Mouse (Mus musculus) lung, embryonic 15.5 days (tissue): ENCODE data around the gene Zbtb18. TPM values are rescaled to one million over a fixed set of nuclear protein-coding genes. Genes with fewer than 3 reads are reported as not detected.

Experiments
- ATAC-seq: fragments of 200-750 bp; cut with Nextera tagmentation; 2 replicates; pipeline ENCODE4 v1.8.0; 2017; ENCODE audit warnings: moderate number of reproducible peaks, borderline replicate concordance; ENCODE audit not compliant: low FRiP score, low TSS enrichment; ENCODE audit errors: extremely low read depth
- H3K27ac ChIP-seq: fragments of 300-500 bp; sonication (generic); 2 replicates; pipeline ENCODE4 v1.5.1; 2015; ENCODE audit warnings: moderate library complexity, mild to moderate bottlenecking, inconsistent platforms
- H3K27me3 ChIP-seq: fragments of 300-500 bp; sonication (generic); 2 replicates; pipeline ENCODE4 v1.6.1; 2015; ENCODE audit warnings: inconsistent platforms
- H3K36me3 ChIP-seq: fragments of 300-500 bp; sonication (generic); 2 replicates; pipeline ENCODE4 v1.6.1; 2015; ENCODE audit warnings: inconsistent platforms
- H3K4me1 ChIP-seq: fragments of 300-500 bp; sonication (generic); 2 replicates; pipeline ENCODE4 v1.6.1; 2015; ENCODE audit warnings: inconsistent platforms
- H3K4me2 ChIP-seq: fragments of 300-500 bp; sonication (generic); 2 replicates; pipeline ENCODE4 v1.6.1; 2015; ENCODE audit warnings: inconsistent platforms, mild to moderate bottlenecking, moderate library complexity
- H3K4me3 ChIP-seq: fragments of 300-500 bp; sonication (generic); 2 replicates; pipeline ENCODE4 v1.5.1; 2015; ENCODE audit warnings: mild to moderate bottlenecking, inconsistent platforms
- H3K9ac ChIP-seq: fragments of 300-500 bp; sonication (generic); 2 replicates; pipeline ENCODE4 v1.6.1; 2015; ENCODE audit warnings: inconsistent platforms
- H3K9me3 ChIP-seq: fragments of 300-500 bp; sonication (generic); 2 replicates; pipeline ENCODE4 v1.6.1; 2016; ENCODE audit warnings: inconsistent platforms
- whole genome bisulfite sequencing: fragments of 180-500 bp; shearing (Covaris S2); methylation state at CpG from one replicate; pipeline ENCODE4 v1.1.7; 2015; 5-methylcytosine and 5-hydroxymethylcytosine counted together
- polyA plus RNA-seq: library from polyadenylated mRNA; unstranded; fragments of >200 nt; fragmentation: Nextera tagmentation; extraction: Ambion mirVana; gene quantifications from 2 replicates; pipeline ENCODE4 v1.2.1, GENCODE M21; 2015

Gene Zbtb18
- polyA plus RNA-seq, 1 experiment from 2014 or later: 1.8 TPM

DNA sequence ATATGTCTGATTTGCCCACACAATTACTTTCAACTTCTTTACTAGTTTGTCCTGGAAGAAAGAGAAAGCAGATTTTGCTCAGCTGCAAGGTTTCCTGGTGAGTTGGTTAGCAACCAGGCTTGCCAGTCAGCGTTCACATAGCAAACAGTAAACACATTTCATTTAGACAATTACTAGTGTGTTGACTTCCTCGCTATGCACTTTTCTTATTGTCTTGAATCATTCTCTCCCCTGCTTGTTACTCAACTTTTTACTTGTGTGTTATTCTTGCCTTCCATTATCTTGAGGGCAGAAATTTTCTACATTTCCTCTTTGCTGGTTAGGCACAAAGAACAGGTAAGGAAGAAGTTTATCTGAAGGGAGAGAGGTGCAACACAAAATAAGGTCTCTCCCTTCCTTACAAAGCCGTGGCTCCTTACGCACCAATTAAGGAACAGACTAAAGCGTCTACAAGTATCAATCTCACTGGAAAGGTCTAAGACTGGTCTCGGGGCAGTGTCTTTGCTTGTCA, 1.1 kb upstream of the Zbtb18 start:
- Histone ChIP-seq H3K4me1 (peaks cover 27% of the 10 kb centered on the region), H3K9me3 (no peaks in the 10 kb centered on the region), H3K4me2 (peak overlapping the region; percentile 89), H3K9ac (peak overlapping the region; percentile 72), H3K4me3 (peak overlapping the region; percentile 90), H3K36me3 (no peaks in the 10 kb centered on the region), H3K27ac (peak overlapping the region; percentile 99), H3K27me3 (no peaks in the 10 kb centered on the region)
- no peak for ATAC-seq
- WGBS: 2% methylated on average over 6 of the region's 6 CpGs

- peak overlapping the region; percentile 89 for H3K4me2 ChIP-seq
- peak; percentile 100 for ATAC-seq
- peak overlapping the region; percentile 99 for H3K27ac ChIP-seq
- 0% methylated on average over 78 of the region's 87 CpGs for WGBS
- peak overlapping the region; percentile 72 for H3K9ac ChIP-seq
- H3K9me3 ChIP-seq: no peaks in the 10 kb centered on the region
- peaks cover 31% of the 10 kb centered on the region for H3K4me1 ChIP-seq
- H3K36me3 ChIP-seq: no peaks in the 10 kb centered on the region
- no peaks in the 10 kb centered on the region for H3K27me3 ChIP-seq
- H3K4me3 ChIP-seq: peak overlapping the region; percentile 90
These were observed 507 bp upstream of the Zbtb18 start for GRCm38 (mm10) chr1:177441492-177442195.

DNA sequence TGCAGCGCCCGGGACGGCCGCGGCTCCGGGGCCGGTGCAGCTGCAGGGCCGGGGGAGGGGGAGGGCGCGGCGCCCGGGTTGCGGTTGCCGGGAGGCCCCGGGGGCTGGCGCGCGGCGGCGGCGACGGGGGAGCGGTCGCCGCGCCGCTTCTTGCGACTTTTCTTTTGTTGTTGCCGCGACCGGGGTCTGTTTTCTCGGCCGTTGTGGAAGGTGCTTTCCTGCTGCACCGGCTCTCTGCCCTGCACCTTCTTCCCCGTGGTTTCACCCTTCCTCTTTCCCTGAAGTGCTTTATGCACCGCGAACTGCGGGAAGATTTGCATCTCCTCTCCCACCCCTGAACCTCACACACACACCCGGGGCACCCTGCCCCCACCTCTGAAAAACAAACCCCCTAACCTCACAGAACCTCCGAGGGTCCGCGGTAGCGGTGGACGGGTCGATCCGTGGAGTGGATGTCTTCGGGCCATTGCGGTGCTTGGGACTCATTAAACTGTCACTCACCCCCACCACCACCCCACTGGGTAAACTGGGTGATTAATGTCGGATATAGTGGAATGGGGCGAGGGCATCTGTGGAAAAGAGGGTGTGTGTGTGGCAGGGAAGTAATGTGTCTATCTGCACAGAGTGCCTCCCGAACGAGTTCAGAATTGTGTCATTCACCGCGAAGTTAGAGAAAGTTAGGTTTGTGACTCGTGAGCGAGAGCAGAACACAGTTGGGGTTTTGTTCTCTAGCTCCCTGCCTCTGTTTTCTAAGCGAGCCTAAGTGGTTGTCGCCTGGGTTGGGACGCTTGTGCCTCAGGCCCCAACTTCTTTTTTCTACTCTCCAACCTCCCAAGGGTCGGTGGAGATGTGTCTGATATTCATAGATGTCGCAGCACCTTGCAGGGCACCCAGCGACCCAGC, 921 bp downstream of the Zbtb18 start:
- H3K4me3 ChIP-seq: peak overlapping the region; percentile 90
- H3K36me3 ChIP-seq: peaks cover 11% of the 10 kb centered on the region
- no peak for ATAC-seq
- peak overlapping the region; percentile 88 for H3K27ac ChIP-seq
- H3K9ac ChIP-seq: peak overlapping the region; percentile 73
- peak overlapping the region; percentile 84 for H3K4me2 ChIP-seq
- peaks cover 38% of the 10 kb centered on the region for H3K4me1 ChIP-seq
- H3K27me3 ChIP-seq: no peaks in the 10 kb centered on the region
- no peaks in the 10 kb centered on the region for H3K9me3 ChIP-seq
- under 1% methylated on average over 37 of the region's 62 CpGs for WGBS

DNA sequence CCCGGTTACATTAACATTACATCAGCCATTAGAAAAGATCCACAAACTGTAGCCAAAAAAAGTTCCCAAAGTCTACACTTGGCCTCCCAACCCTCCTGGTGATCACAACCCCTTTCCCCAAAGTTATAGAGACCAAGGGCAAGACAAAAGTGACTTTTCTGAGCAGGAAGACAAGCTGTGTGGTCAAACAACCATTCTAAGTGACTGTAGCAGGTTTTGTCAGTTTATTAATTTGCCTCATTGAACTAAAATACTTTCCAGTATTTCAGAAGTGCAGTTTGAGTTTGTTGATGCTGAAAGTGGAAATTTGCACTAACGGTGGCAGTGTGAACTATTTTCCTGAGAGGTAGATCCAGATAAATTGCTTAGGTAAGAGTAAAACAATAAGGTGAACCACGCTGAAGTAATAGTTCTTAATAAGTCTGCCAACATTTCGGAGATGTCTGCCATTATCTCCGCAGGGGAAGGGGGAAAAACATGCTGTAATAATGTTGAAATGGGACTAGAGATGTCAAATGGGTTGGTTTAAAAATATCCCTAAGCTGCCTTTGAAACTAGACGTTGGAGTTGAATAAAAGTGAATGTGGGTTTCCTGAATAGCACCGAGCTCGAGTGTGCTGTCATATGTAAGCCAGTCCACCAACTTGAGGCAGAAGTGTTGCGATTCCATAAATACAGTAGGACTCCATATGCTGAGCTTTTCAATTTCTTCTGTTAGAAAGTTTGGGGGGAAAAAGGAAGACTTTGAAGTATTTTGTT, 1.8 kb downstream of the Zbtb18 start:
- H3K36me3 ChIP-seq: peaks cover 17% of the 10 kb centered on the region
- ATAC-seq: no peak
- peak overlapping the region; percentile 90 for H3K4me3 ChIP-seq
- H3K4me2 ChIP-seq: peak overlapping the region; percentile 84
- H3K27me3 ChIP-seq: no peaks in the 10 kb centered on the region
- H3K4me1 ChIP-seq: peaks cover 38% of the 10 kb centered on the region
- peak overlapping the region; percentile 73; the same call in 1 of the 2 replicates for H3K9ac ChIP-seq
- no peaks in the 10 kb centered on the region for H3K9me3 ChIP-seq
- 23% methylated on average over 9 of the region's 9 CpGs for WGBS
- H3K27ac ChIP-seq: no peak overlapping the region; the same call in 1 of the 2 replicates

DNA sequence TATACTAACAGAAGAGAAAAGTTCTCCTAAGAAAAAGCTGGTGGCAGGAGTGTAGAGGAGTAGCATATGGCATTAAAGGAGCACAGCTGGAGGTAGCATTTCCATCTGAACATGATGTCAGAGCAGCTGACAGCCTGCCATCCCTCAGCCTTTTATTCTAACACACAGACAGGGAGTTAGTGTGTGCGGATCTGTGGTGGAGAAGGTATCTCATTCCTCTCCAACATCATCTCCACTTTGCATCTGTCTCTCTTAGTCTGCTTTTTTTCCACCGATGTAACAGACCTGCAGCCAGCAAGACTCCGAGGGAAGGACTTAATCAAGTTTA, 2.3 kb downstream of the Zbtb18 start:
- H3K4me1 ChIP-seq: peaks cover 38% of the 10 kb centered on the region
- peak overlapping the region; percentile 84 for H3K4me2 ChIP-seq
- ATAC-seq: no peak
- H3K9ac ChIP-seq: no peak overlapping the region
- H3K9me3 ChIP-seq: no peaks in the 10 kb centered on the region
- peak overlapping the region; percentile 90; the same call in 1 of the 2 replicates for H3K4me3 ChIP-seq
- H3K36me3 ChIP-seq: peaks cover 18% of the 10 kb centered on the region
- WGBS: 35% methylated on average over 3 of the region's 3 CpGs
- H3K27ac ChIP-seq: no peak overlapping the region
- H3K27me3 ChIP-seq: no peaks in the 10 kb centered on the region

DNA sequence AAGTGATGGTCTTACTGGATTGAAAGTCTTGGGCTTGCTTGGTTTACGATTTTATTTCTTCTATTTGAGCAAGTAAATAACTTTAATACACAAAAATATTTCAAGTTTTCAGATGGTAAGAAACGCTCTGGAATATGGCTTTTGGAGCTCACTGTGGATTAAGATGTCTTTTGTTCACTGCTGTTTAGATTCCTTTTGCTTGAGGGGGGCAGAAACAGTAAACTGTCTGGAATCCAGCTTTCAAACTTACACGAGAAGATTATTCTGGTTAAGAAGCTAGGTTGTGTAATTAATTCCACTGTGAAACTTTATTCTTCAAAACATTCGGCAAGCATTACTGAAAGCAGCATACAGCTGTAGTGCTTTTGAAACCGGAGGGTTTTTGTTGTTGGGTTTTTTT, 2.8 kb downstream of the Zbtb18 start:
- no peaks in the 10 kb centered on the region for H3K9me3 ChIP-seq
- WGBS: 45% methylated on average over 5 of the region's 5 CpGs
- no peak overlapping the region for H3K4me2 ChIP-seq
- no peak overlapping the region for H3K9ac ChIP-seq
- H3K27ac ChIP-seq: no peak overlapping the region
- H3K36me3 ChIP-seq: peaks cover 18% of the 10 kb centered on the region
- no peak overlapping the region for H3K4me3 ChIP-seq
- no peak for ATAC-seq
- peaks cover 38% of the 10 kb centered on the region for H3K4me1 ChIP-seq
- no peaks in the 10 kb centered on the region for H3K27me3 ChIP-seq

- Histone ChIP-seq H3K4me1 (peaks cover 38% of the 10 kb centered on the region), H3K27me3 (no peaks in the 10 kb centered on the region), H3K9ac (no peak overlapping the region), H3K27ac (no peak overlapping the region), H3K4me2 (no peak overlapping the region), H3K36me3 (peaks cover 18% of the 10 kb centered on the region), H3K4me3 (no peak overlapping the region), H3K9me3 (no peaks in the 10 kb centered on the region)
- no peak for ATAC-seq
- 54% methylated on average over 7 of the region's 7 CpGs for WGBS
These were observed 3.4 kb downstream of the Zbtb18 start for GRCm38 (mm10) chr1:177445461-177446130.

GRCm38 (mm10) chr1:177447086-177447485, 4.9 kb downstream of the Zbtb18 start:
- ATAC-seq: no peak
- no peak overlapping the region for H3K4me2 ChIP-seq
- H3K9me3 ChIP-seq: no peaks in the 10 kb centered on the region
- no peak overlapping the region for H3K9ac ChIP-seq
- H3K27ac ChIP-seq: no peak overlapping the region
- H3K4me3 ChIP-seq: no peak overlapping the region
- H3K27me3 ChIP-seq: no peaks in the 10 kb centered on the region
- H3K36me3 ChIP-seq: peaks cover 18% of the 10 kb centered on the region
- H3K4me1 ChIP-seq: peaks cover 32% of the 10 kb centered on the region
- 47% methylated on average over 9 of the region's 9 CpGs for WGBS

DNA sequence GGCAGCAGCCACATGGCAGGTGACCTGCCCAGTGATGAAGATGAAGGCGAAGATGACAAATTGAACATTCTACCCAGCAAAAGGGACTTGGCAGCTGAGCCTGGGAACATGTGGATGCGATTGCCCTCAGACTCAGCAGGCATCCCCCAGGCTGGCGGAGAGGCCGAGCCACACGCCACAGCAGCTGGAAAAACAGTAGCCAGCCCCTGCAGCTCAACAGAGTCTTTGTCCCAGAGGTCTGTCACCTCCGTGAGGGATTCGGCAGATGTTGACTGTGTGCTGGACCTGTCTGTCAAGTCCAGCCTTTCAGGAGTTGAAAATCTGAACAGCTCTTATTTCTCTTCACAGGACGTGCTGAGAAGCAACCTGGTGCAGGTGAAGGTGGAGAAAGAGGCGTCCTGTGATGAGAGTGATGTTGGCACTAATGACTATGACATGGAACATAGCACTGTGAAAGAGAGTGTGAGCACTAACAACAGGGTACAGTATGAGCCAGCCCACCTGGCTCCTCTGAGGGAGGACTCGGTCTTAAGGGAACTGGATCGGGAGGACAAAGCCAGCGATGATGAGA, 5.5 kb downstream of the Zbtb18 start:
- no peak for ATAC-seq
- Histone ChIP-seq H3K36me3 (peaks cover 18% of the 10 kb centered on the region), H3K4me1 (peaks cover 32% of the 10 kb centered on the region), H3K27ac (no peak overlapping the region), H3K4me3 (no peak overlapping the region), H3K9ac (no peak overlapping the region), H3K9me3 (no peaks in the 10 kb centered on the region), H3K27me3 (no peaks in the 10 kb centered on the region), H3K4me2 (no peak overlapping the region)
- WGBS: 68% methylated on average over 12 of the region's 12 CpGs

DNA sequence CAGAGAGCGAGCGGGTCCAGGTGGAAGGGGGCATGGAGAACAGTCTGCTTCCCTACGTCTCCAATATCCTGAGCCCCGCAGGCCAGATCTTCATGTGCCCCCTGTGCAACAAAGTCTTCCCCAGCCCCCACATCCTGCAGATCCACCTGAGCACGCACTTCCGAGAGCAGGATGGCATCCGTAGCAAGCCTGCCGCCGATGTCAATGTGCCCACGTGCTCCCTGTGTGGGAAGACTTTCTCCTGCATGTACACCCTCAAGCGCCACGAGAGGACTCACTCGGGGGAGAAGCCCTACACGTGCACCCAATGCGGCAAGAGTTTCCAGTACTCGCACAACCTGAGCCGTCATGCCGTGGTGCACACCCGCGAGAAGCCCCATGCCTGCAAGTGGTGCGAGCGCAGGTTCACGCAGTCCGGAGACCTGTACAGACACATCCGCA, 6.0 kb downstream of the Zbtb18 start:
- ATAC-seq: no peak
- 95% methylated on average over 25 of the region's 25 CpGs for WGBS
- H3K36me3 ChIP-seq: peaks cover 18% of the 10 kb centered on the region
- no peaks in the 10 kb centered on the region for H3K27me3 ChIP-seq
- no peak overlapping the region for H3K9ac ChIP-seq
- H3K9me3 ChIP-seq: no peaks in the 10 kb centered on the region
- H3K27ac ChIP-seq: no peak overlapping the region
- H3K4me2 ChIP-seq: no peak overlapping the region
- peaks cover 32% of the 10 kb centered on the region for H3K4me1 ChIP-seq
- H3K4me3 ChIP-seq: no peak overlapping the region

- no peaks in the 10 kb centered on the region for H3K9me3 ChIP-seq
- peaks cover 27% of the 10 kb centered on the region for H3K4me1 ChIP-seq
- H3K4me3 ChIP-seq: no peak overlapping the region
- no peak overlapping the region for H3K4me2 ChIP-seq
- ATAC-seq: no peak
- H3K9ac ChIP-seq: no peak overlapping the region
- H3K27ac ChIP-seq: no peak overlapping the region
- WGBS: 88% methylated on average over 2 of the region's 2 CpGs
- H3K36me3 ChIP-seq: peaks cover 18% of the 10 kb centered on the region
- H3K27me3 ChIP-seq: no peaks in the 10 kb centered on the region
These were observed 6.8 kb downstream of the Zbtb18 start for GRCm38 (mm10) chr1:177448921-177449320.
